Mouse (Mus musculus): ENCODE measurements at regions not wholly inside any gene's neighbourhood (a gene's known extent, or its start where the extent isn't known, plus 50 kb on each side); places are given as distances from the start of the nearest gene placed in this dataset.

DNA sequence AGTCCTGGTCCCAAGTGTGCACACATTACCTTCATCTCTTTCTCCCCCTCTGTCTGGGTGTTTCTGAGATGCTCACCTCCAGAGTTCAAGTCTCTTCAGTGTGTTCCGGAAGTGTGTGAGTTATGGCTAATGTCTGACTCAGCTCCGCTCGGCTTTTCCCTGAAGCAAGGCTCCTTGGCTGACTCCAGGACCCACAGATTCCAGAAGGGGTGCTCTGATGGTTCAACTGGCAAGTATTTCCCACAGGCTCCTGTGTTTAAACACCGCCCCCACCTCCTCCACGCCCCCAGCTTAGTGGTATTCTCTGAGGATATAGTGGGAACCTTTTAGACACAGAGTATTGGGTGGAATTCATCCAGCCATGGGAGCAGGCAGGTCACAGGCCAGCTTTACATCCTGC, 441.8 kb upstream of the Tbx3 start:
- TF ChIP-seq CTCF (IDR thresholded peaks at IDR 0.05; ENCODE audit: control insufficient read depth, insufficient read depth, insufficient replicate concordance, low read depth, low read length) (no peak), POLR2A (IDR thresholded peaks at IDR 0.05; ENCODE audit: control insufficient read depth, low read depth, low read length) (no peak)
- H3K36me3 ChIP-seq (ENCODE audit: control insufficient read depth, insufficient read depth, low read length), result no peaks in the 10 kb centered on the region
- no peak overlapping the region for H3K27ac ChIP-seq (ENCODE audit: control insufficient read depth, insufficient read depth, low read depth, low read length)
- H3K27me3 ChIP-seq (ENCODE audit: control insufficient read depth, insufficient read depth, low read length), result no peaks in the 10 kb centered on the region
- H3K4me3 ChIP-seq (ENCODE audit: control insufficient read depth, low read depth, low read length), result no peak overlapping the region
- no peaks in the 10 kb centered on the region for H3K4me1 ChIP-seq (ENCODE audit: control insufficient read depth, insufficient read depth, low read length)

DNA sequence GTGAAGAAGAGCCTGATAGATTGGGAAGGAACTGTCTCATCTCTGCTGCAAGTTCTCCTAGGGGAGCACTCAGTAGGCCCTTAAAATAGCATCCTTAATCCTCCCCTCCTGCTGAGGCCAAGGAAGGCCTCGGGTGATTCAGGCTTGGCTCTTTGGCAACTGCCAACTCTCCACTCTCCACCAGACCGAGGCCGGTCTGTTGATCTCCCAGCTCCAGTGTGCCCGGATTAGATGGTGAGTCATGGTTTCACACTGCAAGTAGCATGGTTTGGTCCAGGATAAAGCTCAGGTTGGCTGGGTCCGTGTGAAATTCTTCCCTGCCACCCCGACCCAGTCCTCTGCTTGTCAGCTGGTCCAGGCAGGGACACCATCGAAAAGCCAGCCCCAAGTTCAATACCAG, 437.5 kb upstream of the Tbx3 start:
- H3K4me3 ChIP-seq (ENCODE audit: control insufficient read depth, low read depth, low read length), result no peak overlapping the region
- no peaks in the 10 kb centered on the region for H3K27me3 ChIP-seq (ENCODE audit: control insufficient read depth, insufficient read depth, low read length)
- H3K4me1 ChIP-seq (ENCODE audit: control insufficient read depth, insufficient read depth, low read length), result no peaks in the 10 kb centered on the region
- no peak overlapping the region for H3K27ac ChIP-seq (ENCODE audit: control insufficient read depth, insufficient read depth, low read depth, low read length)
- H3K36me3 ChIP-seq (ENCODE audit: control insufficient read depth, insufficient read depth, low read length), result no peaks in the 10 kb centered on the region
- TF ChIP-seq CTCF (IDR thresholded peaks at IDR 0.05; ENCODE audit: control insufficient read depth, insufficient read depth, insufficient replicate concordance, low read depth, low read length), result no peak
- TF ChIP-seq POLR2A (IDR thresholded peaks at IDR 0.05; ENCODE audit: control insufficient read depth, low read depth, low read length), result no peak

DNA sequence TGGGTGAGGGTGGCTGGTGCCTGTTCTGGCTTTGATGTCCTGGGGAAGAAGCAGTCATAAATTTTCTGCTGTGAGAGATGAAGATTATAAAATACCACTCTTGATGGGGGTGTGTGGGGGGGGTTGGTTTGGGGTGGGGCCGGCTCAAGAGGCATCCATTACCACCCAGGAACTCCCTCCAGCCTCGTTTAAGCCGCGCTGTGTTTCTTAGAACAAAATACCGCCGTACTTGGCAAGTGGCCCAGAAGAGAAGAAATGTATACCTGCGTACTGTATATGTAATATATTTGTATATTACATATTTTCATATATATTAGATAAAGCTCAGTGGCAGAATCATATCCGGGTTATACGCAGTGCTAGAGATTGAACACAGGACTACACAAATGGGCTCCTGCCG, 434.6 kb upstream of the Tbx3 start:
- no peaks in the 10 kb centered on the region for H3K36me3 ChIP-seq (ENCODE audit: control insufficient read depth, insufficient read depth, low read length)
- no peaks in the 10 kb centered on the region for H3K27me3 ChIP-seq (ENCODE audit: control insufficient read depth, insufficient read depth, low read length)
- no peaks in the 10 kb centered on the region for H3K4me1 ChIP-seq (ENCODE audit: control insufficient read depth, insufficient read depth, low read length)
- TF ChIP-seq CTCF (IDR thresholded peaks at IDR 0.05; ENCODE audit: control insufficient read depth, insufficient read depth, insufficient replicate concordance, low read depth, low read length) (no peak), POLR2A (IDR thresholded peaks at IDR 0.05; ENCODE audit: control insufficient read depth, low read depth, low read length) (no peak)
- no peak overlapping the region for H3K27ac ChIP-seq (ENCODE audit: control insufficient read depth, insufficient read depth, low read depth, low read length)
- H3K4me3 ChIP-seq (ENCODE audit: control insufficient read depth, low read depth, low read length), result no peak overlapping the region

DNA sequence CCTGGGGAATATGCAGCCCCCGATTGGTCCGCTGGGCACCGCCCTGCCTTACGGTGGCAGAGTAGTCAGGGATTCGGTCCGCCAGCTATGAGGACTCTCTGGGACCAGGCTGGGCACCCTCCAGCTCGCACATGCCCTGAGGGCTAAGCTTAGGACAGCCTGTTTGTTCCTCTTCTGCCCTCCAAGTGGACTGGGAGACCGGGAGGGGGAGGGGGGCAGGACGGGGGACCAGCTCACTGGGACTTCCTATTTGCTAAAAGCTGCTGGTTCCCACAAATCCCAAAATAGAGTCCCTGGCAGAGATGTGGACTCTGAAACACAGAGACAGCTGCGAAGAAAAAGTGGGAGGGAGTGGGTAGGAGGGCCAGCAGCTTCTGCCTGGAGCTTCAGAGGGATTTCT, 423.6 kb upstream of the Tbx3 start:
- no peak overlapping the region for H3K27ac ChIP-seq (ENCODE audit: control insufficient read depth, insufficient read depth, low read depth, low read length)
- TF ChIP-seq CTCF (IDR thresholded peaks at IDR 0.05; ENCODE audit: control insufficient read depth, insufficient read depth, insufficient replicate concordance, low read depth, low read length) (no peak), POLR2A (IDR thresholded peaks at IDR 0.05; ENCODE audit: control insufficient read depth, low read depth, low read length) (no peak)
- H3K4me3 ChIP-seq (ENCODE audit: control insufficient read depth, low read depth, low read length), result no peak overlapping the region
- H3K27me3 ChIP-seq (ENCODE audit: control insufficient read depth, insufficient read depth, low read length), result no peaks in the 10 kb centered on the region
- H3K4me1 ChIP-seq (ENCODE audit: control insufficient read depth, insufficient read depth, low read length), result no peaks in the 10 kb centered on the region; the same call in 1 of the 2 replicates
- no peaks in the 10 kb centered on the region for H3K36me3 ChIP-seq (ENCODE audit: control insufficient read depth, insufficient read depth, low read length)

DNA sequence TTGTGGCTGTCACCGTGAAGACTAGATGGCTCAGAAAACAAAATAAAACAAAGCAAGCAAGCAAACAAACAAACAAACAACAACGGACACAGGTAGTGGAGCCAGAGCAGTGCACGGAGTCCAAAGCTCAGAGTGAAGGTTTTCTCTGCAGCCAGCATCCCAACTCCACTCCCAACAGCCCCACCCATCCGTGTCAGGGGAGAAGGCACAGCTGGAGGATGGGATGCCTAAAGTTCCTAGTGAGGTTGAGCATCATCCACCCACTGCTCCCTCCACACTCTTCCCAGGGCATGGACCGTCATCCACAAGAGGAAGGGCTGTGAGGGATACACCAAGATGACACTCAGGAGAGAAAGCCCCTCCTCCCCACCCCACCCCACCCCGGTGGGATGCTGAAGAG, 421.8 kb upstream of the Tbx3 start:
- Histone ChIP-seq H3K27me3 (ENCODE audit: control insufficient read depth, insufficient read depth, low read length) (no peaks in the 10 kb centered on the region), H3K4me1 (ENCODE audit: control insufficient read depth, insufficient read depth, low read length) (no peaks in the 10 kb centered on the region; the same call in 1 of the 2 replicates), H3K27ac (ENCODE audit: control insufficient read depth, insufficient read depth, low read depth, low read length) (no peak overlapping the region), H3K4me3 (ENCODE audit: control insufficient read depth, low read depth, low read length) (no peak overlapping the region), H3K36me3 (ENCODE audit: control insufficient read depth, insufficient read depth, low read length) (no peaks in the 10 kb centered on the region)
- TF ChIP-seq CTCF (IDR thresholded peaks at IDR 0.05; ENCODE audit: control insufficient read depth, insufficient read depth, insufficient replicate concordance, low read depth, low read length) (no peak), POLR2A (IDR thresholded peaks at IDR 0.05; ENCODE audit: control insufficient read depth, low read depth, low read length) (no peak)

DNA sequence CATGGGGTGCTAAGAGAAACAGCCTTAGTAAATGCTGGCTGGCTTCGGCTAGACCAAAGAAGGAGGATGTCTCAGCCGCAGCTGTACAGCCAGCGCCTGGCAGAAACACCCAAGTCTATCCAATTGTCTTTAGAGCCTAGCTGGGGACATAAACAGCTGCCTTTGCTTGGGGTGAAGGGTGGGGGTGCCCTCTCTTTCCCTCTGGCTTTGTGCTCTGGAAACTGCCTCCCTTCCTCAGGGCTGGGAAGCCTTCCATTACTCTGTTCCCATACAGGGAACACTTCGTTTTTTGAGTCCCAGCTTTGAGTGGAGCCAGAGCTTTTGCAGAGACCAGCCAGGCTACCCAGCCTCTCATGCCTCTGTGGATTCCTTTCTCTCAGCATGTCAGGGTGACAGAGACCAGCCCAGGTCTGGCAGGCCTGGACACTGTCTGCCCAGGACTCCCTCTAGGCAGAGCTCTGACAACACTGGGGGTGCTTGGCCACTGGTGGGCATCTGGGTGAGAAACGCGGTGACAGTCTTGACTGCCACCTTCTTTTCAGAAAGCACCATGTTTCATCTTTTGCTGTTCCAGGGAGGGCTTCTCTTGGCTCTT, 421.2 kb upstream of the Tbx3 start:
- Histone ChIP-seq H3K4me3 (ENCODE audit: control insufficient read depth, low read depth, low read length) (no peak overlapping the region), H3K36me3 (ENCODE audit: control insufficient read depth, insufficient read depth, low read length) (no peaks in the 10 kb centered on the region), H3K4me1 (ENCODE audit: control insufficient read depth, insufficient read depth, low read length) (no peaks in the 10 kb centered on the region; the same call in 1 of the 2 replicates), H3K27ac (ENCODE audit: control insufficient read depth, insufficient read depth, low read depth, low read length) (no peak overlapping the region), H3K27me3 (ENCODE audit: control insufficient read depth, insufficient read depth, low read length) (no peaks in the 10 kb centered on the region)
- no peak for TF ChIP-seq CTCF (IDR thresholded peaks at IDR 0.05; ENCODE audit: control insufficient read depth, insufficient read depth, insufficient replicate concordance, low read depth, low read length)
- TF ChIP-seq POLR2A (IDR thresholded peaks at IDR 0.05; ENCODE audit: control insufficient read depth, low read depth, low read length), result no peak

DNA sequence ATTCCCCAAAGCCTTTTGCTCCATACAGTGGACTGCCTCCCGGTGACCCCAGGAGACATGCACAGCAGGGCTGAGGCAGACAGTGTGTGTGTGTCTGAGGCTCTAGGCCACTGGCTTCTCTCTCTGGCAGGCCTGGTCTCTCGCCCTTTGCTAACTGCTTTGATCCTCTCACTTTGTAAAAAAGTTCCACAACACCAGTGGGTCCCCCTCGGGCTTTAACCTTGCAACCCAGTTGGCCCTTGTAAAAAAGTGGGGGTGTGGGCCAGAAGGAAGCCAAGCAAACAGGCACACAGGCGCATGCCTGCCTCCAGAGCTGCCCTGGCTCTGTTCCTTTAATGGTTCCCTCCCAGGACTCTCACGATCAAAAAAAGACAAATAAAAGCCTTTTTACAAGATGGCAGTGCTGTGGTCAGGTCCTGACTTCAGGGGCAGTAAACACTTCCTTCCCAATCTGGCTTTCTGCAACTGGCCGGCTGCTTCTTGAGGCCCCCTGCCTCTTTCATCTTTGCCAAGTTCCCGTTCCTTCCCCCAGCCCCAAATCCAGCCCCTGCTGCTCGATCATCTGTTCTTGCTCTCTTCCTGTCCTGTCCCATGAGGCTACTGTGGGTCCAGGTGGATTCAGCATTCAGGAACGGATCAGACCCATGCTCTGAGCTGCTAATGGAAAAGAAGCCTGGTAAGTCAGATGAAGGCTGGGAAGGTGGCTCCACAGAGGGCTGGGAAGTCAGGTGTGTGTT, 419.0 kb upstream of the Tbx3 start:
- no peak overlapping the region for H3K4me3 ChIP-seq (ENCODE audit: control insufficient read depth, low read depth, low read length)
- TF ChIP-seq CTCF (IDR thresholded peaks at IDR 0.05; ENCODE audit: control insufficient read depth, insufficient read depth, insufficient replicate concordance, low read depth, low read length), result no peak
- TF ChIP-seq POLR2A (IDR thresholded peaks at IDR 0.05; ENCODE audit: control insufficient read depth, low read depth, low read length), result no peak
- no peaks in the 10 kb centered on the region for H3K36me3 ChIP-seq (ENCODE audit: control insufficient read depth, insufficient read depth, low read length)
- no peaks in the 10 kb centered on the region for H3K27me3 ChIP-seq (ENCODE audit: control insufficient read depth, insufficient read depth, low read length)
- H3K4me1 ChIP-seq (ENCODE audit: control insufficient read depth, insufficient read depth, low read length), result no peaks in the 10 kb centered on the region; the same call in 1 of the 2 replicates
- no peak overlapping the region for H3K27ac ChIP-seq (ENCODE audit: control insufficient read depth, insufficient read depth, low read depth, low read length)
